Mouse (Mus musculus) megakaryocyte-erythroid progenitor cell, adult 5-6 weeks (primary cell): ENCODE data around the gene C130032M10Rik. TPM values are rescaled to one million over a fixed set of nuclear protein-coding genes. Genes with fewer than 3 reads are reported as not detected.

ENCODE experiments used
- ATAC-seq: replicated peaks from 2 replicates; pipeline ENCODE4 v1.8.0; 2016; ENCODE audit warnings: mild to moderate bottlenecking, inconsistent platforms; ENCODE audit not compliant: severe bottlenecking, poor library complexity, low FRiP score, low TSS enrichment
- total RNA-seq, 2 experiments: library from RNA; stranded (forward) in 1 of 2; stranded (reverse) in 1 of 2; fragments of 200-1000, 215-1000 nt in 1 of 2; fragments of >200 nt in 1 of 2; fragmentation: Nextera tagmentation in 1 of 2; gene quantifications; 2 replicates each; pipeline ENCODE4 v1.2.3; 2014 to 2017

Gene C130032M10Rik
- not detected in 2 replicates for total RNA-seq (2014; fragmentation: Nextera tagmentation)
- total RNA-seq (2017), result not detected in 2 replicates

DNA sequence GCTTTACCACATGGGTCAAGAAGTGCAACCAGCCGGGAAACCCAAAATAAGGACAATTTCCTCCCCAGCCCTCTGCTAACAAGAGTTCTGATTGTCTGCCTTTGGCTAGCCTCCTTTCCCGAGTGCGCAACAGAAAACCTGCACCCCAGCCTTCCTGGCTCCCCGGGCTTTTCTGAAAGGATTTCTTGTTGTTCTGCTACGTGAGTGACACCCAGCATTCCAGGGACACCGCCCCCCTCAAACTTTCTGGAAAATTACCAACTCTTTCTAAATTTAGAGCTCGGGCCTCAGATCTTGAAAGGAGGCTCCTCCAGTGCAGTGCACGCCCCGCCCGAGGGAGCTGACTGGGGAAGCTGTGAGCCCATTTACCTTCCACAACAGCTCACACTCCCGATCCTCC lies at the start of gene C130032M10Rik:
Gene C130032M10Rik (plus strand): TSS at position 334 of the 400 bp plus-strand sequence.
- ATAC-seq, result no peak; the same call in 1 of the 2 replicates

DNA sequence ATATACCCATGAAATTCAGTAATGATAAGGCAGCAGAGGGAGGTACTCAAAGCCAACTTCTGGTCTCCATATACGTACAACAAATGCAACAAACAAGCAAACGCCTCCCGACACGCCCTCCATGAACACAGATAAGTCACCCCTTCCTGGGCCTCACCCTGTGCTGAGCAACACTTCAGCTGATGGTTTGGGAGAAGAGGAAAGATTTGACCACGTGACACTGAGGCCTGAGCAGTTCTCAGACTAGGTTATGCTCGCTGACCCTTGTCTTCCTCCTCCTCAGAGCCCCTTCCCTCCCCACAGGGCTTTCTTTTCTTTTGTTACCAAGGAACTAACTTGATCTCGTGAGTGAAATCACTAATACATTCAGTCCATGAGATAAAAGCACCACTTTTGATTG lies 48.6 kb upstream of the C130032M10Rik start:
- peak; percentile 33; the same call in 1 of the 2 replicates for ATAC-seq

DNA sequence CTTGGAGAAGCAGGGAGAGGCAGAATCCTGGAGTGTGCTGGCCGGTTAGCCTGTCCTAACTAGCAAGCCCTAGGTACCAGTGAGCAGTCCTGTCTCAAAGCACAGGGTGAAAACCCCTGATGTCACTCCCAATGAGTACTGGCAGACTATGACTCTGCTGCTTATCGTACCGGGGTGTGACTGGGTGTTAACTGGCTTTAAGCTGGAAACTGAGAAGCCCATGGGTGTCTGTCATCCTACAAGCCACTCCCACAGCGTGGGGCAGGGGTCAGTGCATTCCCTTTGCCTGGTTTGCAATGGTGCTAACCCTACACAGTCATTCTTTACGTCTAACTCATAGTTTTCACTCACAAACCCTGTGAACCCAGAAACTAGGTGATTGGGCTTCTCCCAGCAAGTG lies 47.3 kb upstream of the C130032M10Rik start:
- ATAC-seq, result no peak

DNA sequence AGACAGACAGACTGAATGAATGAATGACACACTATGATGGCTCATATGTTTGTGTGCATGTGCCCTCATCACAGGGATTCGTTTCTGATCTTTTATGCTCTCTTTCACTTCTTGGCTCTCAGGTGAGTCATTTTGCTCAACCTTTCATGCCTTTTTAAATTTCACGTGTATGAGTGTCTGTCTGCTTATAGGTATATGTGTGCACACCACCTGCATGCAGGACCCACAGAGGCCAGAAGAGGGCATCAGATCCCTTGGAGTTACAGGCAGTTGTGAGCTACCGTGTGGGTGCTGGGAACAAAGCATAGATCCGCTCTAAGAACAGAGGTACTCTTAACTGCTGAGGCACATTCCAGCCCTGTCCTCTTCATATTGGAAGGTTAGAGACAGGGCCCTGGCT lies 46.8 kb upstream of the C130032M10Rik start:
- no peak for ATAC-seq

DNA sequence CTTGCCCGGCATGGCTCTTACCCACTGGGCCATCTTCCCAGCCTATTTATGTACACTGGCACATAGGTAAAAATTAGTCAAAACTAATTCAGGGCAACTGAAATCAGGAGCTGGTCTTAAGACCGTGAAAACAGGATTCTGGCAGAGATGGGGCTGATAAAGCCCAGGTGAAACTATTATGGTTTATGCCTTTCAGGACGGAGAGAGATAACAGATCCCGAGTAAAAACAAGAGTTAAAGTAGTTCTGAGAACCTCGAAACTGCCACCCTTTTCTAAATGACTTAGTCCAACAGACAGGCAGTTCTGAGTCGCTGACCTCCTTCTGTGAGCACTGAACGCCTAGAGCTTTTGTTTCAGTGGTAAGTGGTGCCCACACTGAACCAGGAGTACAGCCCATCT lies 43.6 kb upstream of the C130032M10Rik start:
- no peak for ATAC-seq

DNA sequence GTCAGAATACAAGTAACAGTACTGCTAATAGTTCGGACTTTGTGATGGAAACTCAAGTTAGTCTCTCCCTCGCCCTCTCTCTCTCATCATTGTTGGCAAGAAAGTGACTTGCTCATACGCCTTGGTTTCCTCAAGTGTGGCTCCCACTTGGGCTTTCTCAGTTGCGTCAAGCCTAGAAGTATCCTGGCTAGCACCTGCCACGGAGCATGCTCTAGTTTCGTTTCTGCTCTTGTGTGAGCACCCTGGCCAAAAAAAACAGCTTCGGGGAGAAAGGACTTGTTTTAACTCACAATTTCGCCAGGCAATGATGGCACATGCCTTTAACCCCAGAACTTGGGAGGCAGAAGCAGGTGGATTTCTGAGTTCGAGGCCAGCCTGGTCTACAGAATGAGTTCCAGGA lies 38.5 kb upstream of the C130032M10Rik start:
- no peak for ATAC-seq

DNA sequence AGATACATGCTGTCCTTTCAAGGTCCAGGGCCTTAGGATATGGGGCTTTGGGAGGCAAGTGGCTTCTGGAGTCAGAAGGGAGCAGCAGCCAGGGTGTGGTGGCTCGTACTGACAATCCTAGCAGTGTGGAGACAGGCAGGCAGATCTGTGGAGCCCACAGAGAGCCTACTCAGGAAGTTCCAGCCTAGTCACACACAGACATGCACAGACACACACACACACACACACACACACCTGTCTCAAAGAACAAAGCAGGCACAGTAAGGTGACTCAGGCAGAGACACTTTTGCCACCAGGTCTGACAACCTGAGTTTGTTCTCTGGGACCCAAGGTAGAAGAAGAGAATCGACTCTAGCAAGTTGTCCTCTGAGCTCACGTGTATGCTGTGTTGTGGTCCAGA lies 34.6 kb upstream of the C130032M10Rik start:
- no peak for ATAC-seq

DNA sequence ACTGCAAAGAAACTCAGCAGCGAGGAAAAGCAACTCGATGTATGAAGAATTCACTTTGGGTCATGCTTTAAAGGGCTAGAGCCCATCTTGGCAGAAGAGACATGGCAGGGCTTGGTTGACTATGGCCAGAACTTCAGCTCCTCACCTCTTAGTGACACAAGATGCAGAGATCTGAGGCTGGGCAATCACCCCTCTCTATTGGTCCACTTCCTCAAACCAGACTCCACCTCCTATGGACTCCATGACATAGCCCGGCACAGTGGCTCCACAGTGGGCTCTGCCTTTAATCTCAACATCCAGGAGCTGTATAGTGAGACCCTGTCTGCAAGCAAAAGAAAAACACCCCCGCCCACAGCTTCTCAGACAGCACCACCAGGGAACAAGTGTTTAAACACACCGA lies 30.7 kb upstream of the C130032M10Rik start:
- ATAC-seq, result no peak

DNA sequence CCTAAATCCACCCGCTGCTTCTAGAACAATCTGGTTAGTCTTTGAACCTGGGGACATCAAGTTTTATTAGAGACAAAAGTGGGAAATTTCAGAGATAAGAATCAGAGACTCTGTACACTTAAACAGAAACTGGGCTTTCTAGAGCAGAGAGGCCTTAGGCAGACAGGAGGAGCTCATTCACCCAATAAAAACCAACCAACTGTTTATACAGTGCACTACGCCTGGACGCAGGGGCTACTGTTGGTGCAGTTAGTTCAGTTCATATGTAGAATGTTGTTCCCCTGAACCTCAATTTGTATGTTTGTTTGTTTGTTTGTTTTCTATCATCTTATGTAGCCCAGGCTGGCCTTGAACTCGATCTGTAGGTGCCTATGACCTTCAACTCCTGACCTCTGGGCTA lies 28.7 kb upstream of the C130032M10Rik start:
- no peak for ATAC-seq

DNA sequence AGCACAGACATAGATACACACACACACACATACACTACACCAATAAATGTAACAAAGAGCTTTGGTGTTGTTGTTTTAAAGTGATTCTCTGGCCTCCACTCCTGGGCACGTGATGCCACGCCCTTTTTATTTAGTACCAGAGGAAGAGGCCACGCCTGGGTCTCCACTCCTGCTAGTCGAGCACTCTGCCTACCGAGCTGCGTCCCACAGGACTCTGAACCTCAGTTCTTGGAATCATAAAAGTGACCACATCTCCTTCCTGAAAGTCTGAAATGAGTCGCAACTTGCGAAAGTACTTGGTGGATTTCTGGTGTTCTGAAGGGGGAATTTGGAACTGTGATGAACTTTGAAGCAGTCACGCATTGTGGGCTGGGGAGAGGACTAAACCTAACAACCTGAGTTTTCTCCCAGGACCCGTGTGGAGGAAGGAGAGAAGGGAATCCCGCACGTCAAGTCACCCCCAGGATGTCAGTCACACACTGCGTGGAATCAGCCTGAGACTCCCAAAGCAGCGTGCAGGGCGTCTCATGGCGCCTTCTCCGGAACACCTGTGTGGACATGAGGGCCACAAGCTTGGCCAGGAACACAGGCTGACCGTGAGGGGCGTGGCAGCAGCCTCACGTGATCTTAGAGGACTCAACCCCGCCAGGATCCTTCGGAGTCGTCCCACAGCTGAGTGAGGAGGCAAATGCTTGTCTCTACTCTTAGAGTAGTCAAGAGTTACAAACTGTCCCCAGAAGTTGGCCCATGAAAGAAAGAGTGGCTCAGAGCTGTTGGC lies 27.8 kb upstream of the C130032M10Rik start:
- ATAC-seq, result no peak

DNA sequence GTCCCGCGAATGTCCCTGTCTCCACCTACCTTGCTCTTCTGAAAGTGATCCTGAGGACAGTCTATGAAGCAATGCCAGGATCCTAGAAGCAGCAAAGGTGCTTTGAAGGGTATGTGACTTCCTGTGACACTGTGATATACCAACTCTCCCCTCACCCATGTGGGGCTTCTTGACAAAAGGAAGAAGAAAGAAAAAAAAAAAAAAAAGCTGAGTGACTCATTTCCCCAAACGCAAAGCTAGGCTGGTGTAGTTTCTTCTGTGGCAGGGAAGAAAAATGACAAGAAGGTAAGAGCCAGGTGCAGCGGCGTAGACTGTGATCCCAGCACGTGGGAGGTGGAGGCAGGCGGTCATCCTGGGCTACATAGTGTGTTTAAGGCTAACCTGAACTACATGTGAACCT lies 19.0 kb upstream of the C130032M10Rik start:
- no peak for ATAC-seq

DNA sequence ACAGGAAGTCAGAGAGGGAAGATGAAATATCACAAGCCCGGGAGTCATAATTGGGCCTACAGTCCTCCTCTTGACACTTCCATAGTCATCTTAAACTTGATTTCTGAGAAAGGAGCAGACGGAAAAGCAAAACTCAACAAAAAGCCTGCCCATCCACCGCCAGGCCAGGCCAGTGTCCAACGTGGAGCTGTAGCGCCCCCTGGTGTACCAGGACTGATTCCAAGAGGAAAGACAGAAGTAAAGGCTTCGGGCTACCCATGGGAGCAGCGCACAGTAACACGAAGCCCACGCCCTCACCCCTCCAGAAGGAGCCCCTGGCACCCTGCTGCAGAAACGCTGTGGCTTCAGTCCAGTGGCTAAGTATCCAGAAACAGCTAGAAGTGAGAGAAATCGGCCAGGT lies 17.3 kb upstream of the C130032M10Rik start:
- ATAC-seq, result peak; percentile 69

DNA sequence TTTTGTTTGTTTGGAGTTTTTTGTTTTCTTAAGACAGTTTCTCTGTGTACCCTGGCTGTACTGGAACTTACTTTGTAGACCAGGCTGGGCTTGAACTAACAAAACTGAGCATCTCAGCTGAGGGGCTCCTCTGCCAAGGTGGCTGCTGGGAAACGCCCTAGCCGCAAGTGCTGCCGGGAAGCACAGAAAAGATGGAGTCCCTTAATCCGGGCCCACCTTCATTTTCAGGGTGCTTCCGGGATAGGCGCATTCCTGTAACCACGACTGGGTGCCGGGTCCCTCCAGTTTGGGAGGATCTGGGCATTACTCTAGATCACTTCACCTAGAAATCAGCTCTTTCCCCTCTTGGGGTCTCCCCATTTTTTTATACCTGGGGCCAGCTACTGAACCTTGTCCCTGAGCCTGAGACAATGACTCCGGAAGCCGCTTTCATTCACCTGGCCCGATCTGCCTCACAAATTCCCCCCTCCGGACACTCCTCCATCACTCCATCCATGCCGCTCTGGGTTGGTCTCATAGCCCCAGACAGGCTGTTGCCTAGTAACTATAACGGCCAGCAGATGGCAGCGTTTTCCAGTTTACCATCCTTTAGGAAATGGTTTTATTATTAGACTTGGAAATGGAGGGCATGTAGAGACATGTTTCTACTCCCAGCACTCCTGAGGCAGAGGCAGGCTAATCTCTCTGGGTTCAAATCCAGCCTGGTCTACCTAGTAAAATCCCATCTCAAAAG lies 15.5 kb upstream of the C130032M10Rik start:
- peak; percentile 52 for ATAC-seq

DNA sequence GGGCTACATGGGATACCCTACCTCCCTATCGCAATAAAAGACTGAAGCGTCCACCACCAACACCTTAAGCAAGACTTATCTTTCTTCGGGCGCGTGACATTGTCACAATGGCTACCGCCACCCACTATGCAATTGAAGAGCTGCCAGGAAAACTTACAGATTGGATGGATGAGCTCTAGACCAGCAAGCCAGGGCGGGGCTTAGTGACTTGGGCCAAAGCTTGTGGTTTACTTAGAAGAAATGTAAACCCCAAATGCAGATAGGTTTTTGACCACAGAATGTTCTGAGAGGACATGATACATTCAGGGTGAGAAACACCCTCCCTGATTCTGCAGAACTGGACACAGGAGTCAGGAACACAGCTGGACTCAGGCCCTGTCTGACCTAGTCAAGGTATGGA lies 14.4 kb upstream of the C130032M10Rik start:
- peak; percentile 65 for ATAC-seq

DNA sequence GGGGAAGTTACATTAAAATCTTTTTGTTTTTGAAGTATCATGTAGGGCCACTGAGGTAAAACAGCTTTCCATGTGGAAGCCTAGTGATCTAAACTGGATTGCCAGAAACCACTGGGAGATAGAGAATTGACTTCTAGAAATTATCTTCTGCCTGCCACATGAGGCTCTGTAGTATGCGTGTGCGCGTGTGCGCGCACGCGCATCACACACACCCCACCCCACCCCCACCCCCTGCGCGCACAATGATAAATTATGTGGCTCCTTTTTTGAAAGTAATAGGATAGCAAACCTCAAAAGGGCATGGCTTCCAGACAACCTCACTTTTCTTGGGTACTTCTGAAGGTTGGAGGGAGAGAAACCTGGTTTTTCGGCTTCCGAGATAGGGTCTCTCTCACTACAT lies 13.6 kb upstream of the C130032M10Rik start:
- no peak for ATAC-seq

DNA sequence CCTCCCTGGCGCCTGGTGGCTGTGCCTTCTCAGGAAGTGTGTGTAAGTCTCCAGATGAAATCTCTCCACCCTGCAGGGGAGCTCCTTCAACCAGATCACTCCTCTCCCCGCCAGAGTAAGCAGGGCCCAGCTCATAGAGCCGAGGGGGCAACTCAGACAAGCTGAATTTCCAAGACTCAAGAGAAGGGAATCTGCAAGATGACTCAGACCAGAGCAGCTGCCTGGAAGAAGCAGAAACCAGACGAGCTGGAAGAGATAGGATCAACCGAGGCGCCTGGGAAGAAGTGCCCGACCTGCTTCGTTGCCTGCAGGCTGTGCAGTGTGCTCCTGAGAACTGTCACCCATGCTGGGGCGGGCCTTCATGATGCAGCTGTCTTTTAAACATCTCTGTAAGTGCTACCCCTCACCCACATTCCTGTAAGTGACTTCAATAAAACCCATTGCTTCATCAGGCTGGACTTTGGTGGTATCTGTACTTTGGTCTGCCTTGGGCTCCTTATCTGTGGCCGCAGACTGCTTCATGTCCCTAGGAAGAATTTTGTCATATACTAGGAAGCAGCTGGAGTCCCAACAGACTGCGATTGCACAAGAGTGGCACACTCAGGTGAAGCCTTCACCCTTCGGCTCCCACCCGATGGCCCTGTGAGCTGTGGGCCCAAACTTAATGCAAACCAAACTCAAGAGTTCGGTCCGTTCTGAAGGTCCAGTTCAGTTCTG lies 12.6 kb upstream of the C130032M10Rik start:
- peak; percentile 29; the same call in 1 of the 2 replicates for ATAC-seq

DNA sequence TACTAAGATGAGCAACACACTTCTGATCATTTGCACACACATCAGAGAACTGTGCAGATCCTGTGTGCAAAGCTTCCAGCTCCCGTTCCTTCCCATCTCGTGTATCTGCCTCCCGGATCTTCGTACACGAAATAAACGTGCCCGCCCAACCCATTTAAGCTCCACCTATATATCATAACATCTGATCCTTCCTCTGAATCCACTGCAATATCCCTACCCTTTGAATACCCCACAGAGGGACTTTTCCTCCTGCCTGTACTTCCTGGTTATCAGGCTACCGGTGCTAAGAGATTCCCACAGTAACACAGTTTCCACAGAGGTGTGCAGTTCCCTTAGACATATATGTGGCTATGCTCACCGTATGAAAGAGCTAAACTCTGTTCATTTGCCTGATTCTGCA lies 10.7 kb upstream of the C130032M10Rik start, which contains the start of gene Ccr4:
Gene Ccr4 (minus strand): TSS at position 101 of the 400 bp plus-strand sequence.
- ATAC-seq, result no peak

DNA sequence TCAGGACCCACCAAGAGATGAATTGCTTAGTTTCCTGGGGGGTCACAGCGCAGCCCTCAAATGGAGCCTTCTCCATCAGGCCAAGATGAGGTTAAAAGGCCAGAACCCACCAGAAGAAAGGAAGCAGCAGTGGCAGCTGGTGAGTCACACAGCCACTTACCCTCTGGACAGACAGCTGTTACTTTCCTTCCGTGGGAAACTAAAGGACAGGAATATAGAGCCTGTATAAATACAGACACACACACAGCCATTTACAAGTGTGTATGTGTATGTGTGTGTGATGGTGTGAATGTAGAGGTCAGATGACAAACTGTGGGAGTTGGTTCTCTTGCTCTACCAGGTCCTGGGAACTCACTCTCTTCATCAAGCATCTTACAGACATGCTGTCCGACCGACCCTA lies 8.9 kb upstream of the C130032M10Rik start:
- ATAC-seq, result no peak

DNA sequence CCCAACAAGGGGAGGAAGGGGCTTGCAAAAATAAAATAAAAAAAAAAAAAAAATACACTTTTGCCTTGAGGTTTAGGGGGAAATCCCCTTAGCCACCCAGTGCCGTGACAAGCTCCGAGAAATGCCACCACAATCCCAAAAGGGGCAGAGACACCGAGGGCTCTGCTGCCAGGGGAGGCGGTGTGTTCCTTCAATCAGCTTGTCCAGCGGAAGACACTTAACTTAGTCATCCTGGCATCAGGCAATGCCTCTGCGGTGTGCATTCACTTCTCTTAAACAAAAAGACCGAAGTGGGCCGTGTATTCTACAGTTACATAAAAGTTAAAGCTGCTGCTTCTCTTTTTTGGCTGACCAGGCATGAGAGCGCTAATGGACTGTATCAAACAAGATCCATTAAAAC lies 8.1 kb upstream of the C130032M10Rik start:
- ATAC-seq, result no peak

DNA sequence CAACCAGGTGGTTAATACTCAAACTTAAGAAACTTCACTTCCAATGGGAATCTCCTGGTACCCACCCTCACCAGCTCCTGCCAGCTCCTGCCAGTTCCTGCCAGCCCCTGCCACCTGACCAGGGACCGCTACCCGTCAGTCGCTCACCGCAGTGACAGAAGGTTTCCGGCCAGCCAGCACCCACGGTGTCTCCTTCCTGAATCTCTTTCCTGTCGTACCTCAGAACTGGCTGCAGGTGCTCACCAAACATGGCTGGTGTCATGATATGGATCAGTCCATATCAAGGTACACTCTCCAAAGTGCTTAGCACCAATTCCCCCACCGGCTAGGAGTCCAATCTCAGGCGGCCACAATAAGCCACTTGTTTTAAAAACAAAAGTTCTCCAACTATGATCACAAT lies 5.7 kb upstream of the C130032M10Rik start:
- no peak for ATAC-seq
